Mouse (Mus musculus) heart, adult 8-10 months (tissue): ENCODE results near the gene Anxa9. TPM values are rescaled to one million over a fixed set of nuclear protein-coding genes. Genes with fewer than 3 reads are reported as not detected.

Experiments
- DNase-seq: peaks from one replicate; pipeline ENCODE4 v3.0.0; 2022; ENCODE audit warnings: low spot score
- total RNA-seq, 4 experiments: library from RNA; stranded (reverse); gene quantifications; 2 replicates each; pipeline ENCODE4 v1.2.4; 2022

Anxa9 gene
- total RNA-seq, 4 experiments from 2014 or later, result 0.52 to 1.5 (median 0.66) TPM; not detected in 1

- DNase-seq, result no peak
Measured at GRCm38 (mm10) chr3:95247660-95248336, 59.2 kb downstream of the Anxa9 start.

- DNase-seq, result no peak
Measured at GRCm38 (mm10) chr3:95246465-95247231, 60.3 kb downstream of the Anxa9 start.

Other genes starting within 250 kb of the Anxa9 start
- 10 to 100 TPM; 15.4 to 17.4 (median 16.5) TPM for gene Pip5k1a, start 200.2 kb downstream of the Anxa9 start, total RNA-seq
- 10 to 100 TPM; 27.9 to 35.3 (median 32.0) TPM for gene Vps72, start 196.2 kb downstream of the Anxa9 start, total RNA-seq
- 10 to 100 TPM; 35.7 to 43.4 (median 39.0) TPM for gene Tmod4, start 182.7 kb downstream of the Anxa9 start, total RNA-seq
- 10 to 100 TPM; 29.0 to 39.4 (median 33.2) TPM for gene Scnm1, start 173.2 kb downstream of the Anxa9 start, total RNA-seq
- 1 to 10 TPM; 4.8 to 5.4 (median 5.0) TPM for gene Lysmd1, start 173.1 kb downstream of the Anxa9 start, total RNA-seq
- gene Tnfaip8l2, start 164.8 kb downstream of the Anxa9 start, total RNA-seq, result 1 to 10 TPM in 3 of 4 experiments, under 1 TPM in 1; 0.62 to 1.9 (median 1.5) TPM
- 1 to 10 TPM; 2.6 to 8.1 (median 5.5) TPM for gene Sema6c, start 146.7 kb downstream of the Anxa9 start, total RNA-seq
- gene Gabpb2, start 89.3 kb downstream of the Anxa9 start, total RNA-seq, result 10 to 100 TPM; 12.2 to 13.9 (median 13.2) TPM
- 10 to 100 TPM; 17.0 to 22.8 (median 20.4) TPM for gene Cdc42se1, start 78.4 kb downstream of the Anxa9 start, total RNA-seq
- gene Mllt11, start 75.0 kb downstream of the Anxa9 start, total RNA-seq, result 10 to 100 TPM in 2 of 4 experiments, 1 to 10 TPM in 2; 5.5 to 11.3 (median 9.5) TPM
- not detected for gene Gm128, start 65.6 kb downstream of the Anxa9 start, total RNA-seq
- not detected for gene Bnipl, start 56.0 kb downstream of the Anxa9 start, total RNA-seq
- gene Mindy1, start 25.8 kb downstream of the Anxa9 start, total RNA-seq, result 10 to 100 TPM; 19.5 to 23.8 (median 21.3) TPM
- 10 to 100 TPM; 26.3 to 27.9 (median 27.2) TPM for gene Prune1, start 25.1 kb downstream of the Anxa9 start, total RNA-seq
- gene Cers2, start 7.6 kb upstream of the Anxa9 start, total RNA-seq, result 10 to 100 TPM; 30.6 to 35.5 (median 33.4) TPM
- 10 to 100 TPM; 10.1 to 12.0 (median 10.4) TPM for gene Setdb1, start 50.0 kb upstream of the Anxa9 start, total RNA-seq
- not detected for gene 4930558C23Rik, start 95.7 kb upstream of the Anxa9 start, total RNA-seq
- gene Arnt, start 127.2 kb upstream of the Anxa9 start, total RNA-seq, result 10 to 100 TPM; 36.9 to 39.9 (median 39.1) TPM
- gene Ctsk, start 192.1 kb upstream of the Anxa9 start, total RNA-seq, result 1 to 10 TPM; 5.3 to 7.9 (median 6.6) TPM
- gene Ctss, start 219.6 kb upstream of the Anxa9 start, total RNA-seq, result 10 to 100 TPM in 2 of 4 experiments, 1 to 10 TPM in 2; 7.8 to 17.5 (median 10.0) TPM